Mouse (Mus musculus) small intestine, adult 2 months (tissue): ENCODE results near the gene Ankrd10.

Source experiments
- CTCF ChIP-seq: fragments of 200-500 bp; IDR thresholded peaks from 2 replicates; pipeline ENCODE4 v1.5.1; 2012; ENCODE audit warnings: low read depth, mild to moderate bottlenecking, control low read depth, inconsistent platforms, low read length, moderate library complexity, mixed read lengths; ENCODE audit not compliant: insufficient replicate concordance, insufficient read length; ENCODE audit errors: extremely low read depth
- POLR2A ChIP-seq: fragments of 200-500 bp; IDR thresholded peaks from 2 replicates; pipeline ENCODE4 v1.6.1; 2012; ENCODE audit warnings: low read depth, mild to moderate bottlenecking, control low read depth, inconsistent platforms, low read length, moderate library complexity

GRCm38 (mm10) chr8:11619091-11619490 is 16.5 kb downstream of the Ankrd10 start:
- no peak for TF ChIP-seq CTCF
- no peak for TF ChIP-seq POLR2A
